Mouse (Mus musculus) NIH3T3 (cell line): ENCODE data around the gene Kazald1.

Source experiments
- DNase-seq: peaks from one replicate; pipeline ENCODE4 v3.0.0-alpha.2; 2012; ENCODE audit warnings: low read depth

Gene Kazald1

GRCm38 (mm10) chr19:45048644-45049365 lies 26.2 kb upstream of the Kazald1 start:
- DNase-seq = no peak

- DNase-seq = no peak
These were observed 25.5 kb upstream of the Kazald1 start for GRCm38 (mm10) chr19:45049523-45049922.

GRCm38 (mm10) chr19:45053451-45053850 lies 21.6 kb upstream of the Kazald1 start:
- DNase-seq = no peak

- DNase-seq = peak; percentile 86
These were observed 19.9 kb upstream of the Kazald1 start for GRCm38 (mm10) chr19:45054892-45055690.

GRCm38 (mm10) chr19:45056364-45056763 lies 18.7 kb upstream of the Kazald1 start:
- peak; percentile 87 for DNase-seq

GRCm38 (mm10) chr19:45056908-45057698 lies 17.9 kb upstream of the Kazald1 start:
- DNase-seq = peak; percentile 62

GRCm38 (mm10) chr19:45057724-45058112 lies 17.3 kb upstream of the Kazald1 start:
- no peak for DNase-seq

GRCm38 (mm10) chr19:45058113-45058839 lies 16.8 kb upstream of the Kazald1 start:
- peak; percentile 99 for DNase-seq

GRCm38 (mm10) chr19:45058841-45059240 lies 16.2 kb upstream of the Kazald1 start:
- DNase-seq = no peak

- DNase-seq = peak; percentile 67
These were observed 11.3 kb upstream of the Kazald1 start for GRCm38 (mm10) chr19:45063565-45064292.

- DNase-seq = no peak
These were observed 9.8 kb upstream of the Kazald1 start for GRCm38 (mm10) chr19:45065226-45065625.

- no peak for DNase-seq
These were observed 7.9 kb upstream of the Kazald1 start for GRCm38 (mm10) chr19:45067170-45067569.

GRCm38 (mm10) chr19:45067758-45068510 lies 7.1 kb upstream of the Kazald1 start:
- no peak for DNase-seq

GRCm38 (mm10) chr19:45073871-45074542 lies 1.0 kb upstream of the Kazald1 start:
- peak; percentile 96 for DNase-seq

- DNase-seq = peak; percentile 90
These were observed 438 bp downstream of the Kazald1 start for GRCm38 (mm10) chr19:45075323-45076035.

GRCm38 (mm10) chr19:45076036-45076575 lies 1.1 kb downstream of the Kazald1 start:
- DNase-seq = peak; percentile 24

GRCm38 (mm10) chr19:45076586-45077510 lies 1.8 kb downstream of the Kazald1 start:
- DNase-seq = peak; percentile 80
